Mouse (Mus musculus) heart, embryonic 14.5 days (tissue): ENCODE data around the gene Traf2. TPM values are rescaled to one million over a fixed set of nuclear protein-coding genes. Genes with fewer than 3 reads are reported as not detected.
A peak's percentile ranks its signal among the peaks of the same experiment; 100 is the strongest.

Experiments used
- ATAC-seq: fragments of 200-750 bp; cut with Nextera tagmentation; 2 replicates; pipeline ENCODE4 v1.8.0; 2017; ENCODE audit warnings: low read depth, moderate TSS enrichment; ENCODE audit not compliant: insufficient number of reproducible peaks, insufficient read depth, low FRiP score
- H3K27ac ChIP-seq, 2 experiments: fragments of 200-500 bp in 1 of 2; fragments of 300-500 bp in 1 of 2; sonication (generic) in 1 of 2; replicated peaks in 1 of 2; 2 replicates each; pipeline ENCODE4 v1.5.1; 2012 to 2014; ENCODE audit warnings: low read depth in 2 of 2, low read length in 2 of 2, control low read depth in 1 of 2, mild to moderate bottlenecking in 1 of 2, mixed read lengths in 1 of 2; ENCODE audit not compliant: control insufficient read depth in 1 of 2, insufficient read depth in 1 of 2
- H3K27me3 ChIP-seq: fragments of 300-500 bp; sonication (generic); 2 replicates; pipeline ENCODE4 v1.6.1; 2014; ENCODE audit warnings: mild to moderate bottlenecking, low read length, control low read depth; ENCODE audit not compliant: control insufficient read depth, insufficient read depth
- H3K36me3 ChIP-seq: fragments of 300-500 bp; sonication (generic); 2 replicates; pipeline ENCODE4 v1.6.1; 2014; ENCODE audit warnings: mild to moderate bottlenecking, control low read depth, low read length, mixed read lengths; ENCODE audit not compliant: control insufficient read depth, insufficient read depth
- H3K4me1 ChIP-seq, 2 experiments: fragments of 200-500 bp in 1 of 2; fragments of 300-500 bp in 1 of 2; sonication (generic) in 1 of 2; 2 replicates each; pipeline ENCODE4 v1.6.1; 2012 to 2014; ENCODE audit warnings: low read length in 2 of 2, control low read depth in 1 of 2, mixed read lengths in 1 of 2; ENCODE audit not compliant: control insufficient read depth in 2 of 2, insufficient read depth in 2 of 2
- H3K4me2 ChIP-seq: fragments of 300-500 bp; sonication (generic); 2 replicates; pipeline ENCODE4 v1.6.1; 2014; ENCODE audit warnings: mild to moderate bottlenecking, low read length
- H3K4me3 ChIP-seq, 2 experiments: fragments of 200-500 bp in 1 of 2; fragments of 300-500 bp in 1 of 2; sonication (generic) in 1 of 2; 2 replicates each; pipeline ENCODE4 v1.5.1; 2012 to 2014; ENCODE audit warnings: low read length in 2 of 2, mild to moderate bottlenecking in 2 of 2, control low read depth in 1 of 2, low read depth in 1 of 2, moderate library complexity in 1 of 2; ENCODE audit not compliant: control insufficient read depth in 1 of 2, insufficient read depth in 1 of 2
- H3K9ac ChIP-seq: fragments of 300-500 bp; sonication (generic); 2 replicates; pipeline ENCODE4 v1.6.1; 2014; ENCODE audit warnings: mild to moderate bottlenecking, low read length
- H3K9me3 ChIP-seq: fragments of 300-500 bp; sonication (generic); 2 replicates; pipeline ENCODE4 v1.6.1; 2016; ENCODE audit warnings: low read length, control low read depth; ENCODE audit not compliant: control insufficient read depth
- WGBS: fragments of 180-500 bp; shearing (Covaris S2); extraction: QIAGEN DNeasy Blood & Tissue Kit; methylation state at CpG from one replicate; pipeline ENCODE4 v1.1.7; 2014; 5-methylcytosine and 5-hydroxymethylcytosine counted together
- polyA plus RNA-seq: library from polyadenylated mRNA; unstranded; fragments of >200 nt; fragmentation: Nextera tagmentation; extraction: Ambion mirVana; gene quantifications from 2 replicates; pipeline ENCODE4 v1.2.1, GENCODE M21; 2014

Gene Traf2
- polyA plus RNA-seq, 1 experiment from 2014 or later: 19.8 TPM

GRCm38 (mm10) chr2:25504538-25504937 is 42.2 kb downstream of the Traf2 start:
- peaks cover 36% of the 10 kb centered on the region for H3K36me3 ChIP-seq
- peaks cover 11 to 14% of the 10 kb centered on the region in 2 experiments for H3K4me1 ChIP-seq
- no peak for ATAC-seq
- 89% methylated on average over 19 of the region's 19 CpGs for WGBS
- H3K9me3 ChIP-seq: no peaks in the 10 kb centered on the region
- H3K27ac ChIP-seq: no peak overlapping the region
- H3K4me3 ChIP-seq: no peak overlapping the region
- no peak overlapping the region for H3K4me2 ChIP-seq
- no peak overlapping the region for H3K9ac ChIP-seq
- no peaks in the 10 kb centered on the region for H3K27me3 ChIP-seq

GRCm38 (mm10) chr2:25502726-25503125 is 44.0 kb downstream of the Traf2 start:
- WGBS: 73% methylated on average over 3 of the region's 3 CpGs
- peaks cover 36% of the 10 kb centered on the region for H3K36me3 ChIP-seq
- H3K9ac ChIP-seq: no peak overlapping the region

GRCm38 (mm10) chr2:25501593-25502486 is 44.9 kb downstream of the Traf2 start, which contains the start of gene C8g:
C8g (minus strand) TSS chr2:25501719.
- WGBS: 73% methylated on average over 20 of the region's 20 CpGs
- ATAC-seq: no peak
- no peaks in the 10 kb centered on the region for H3K27me3 ChIP-seq

More at GRCm38 (mm10) chr2:25502726-25503125, 44.0 kb downstream of the Traf2 start:
- no peak overlapping the region for H3K4me3 ChIP-seq
- no peak for ATAC-seq
- no peak overlapping the region for H3K4me2 ChIP-seq
- no peak overlapping the region for H3K27ac ChIP-seq
- no peaks in the 10 kb centered on the region for H3K27me3 ChIP-seq
- no peaks in the 10 kb centered on the region for H3K9me3 ChIP-seq
- H3K4me1 ChIP-seq: peaks cover 14 to 18% of the 10 kb centered on the region in 2 experiments

GRCm38 (mm10) chr2:25500576-25501405 is 45.9 kb downstream of the Traf2 start, which contains the start of gene Fbxw5:
Fbxw5 (plus strand) TSS chr2:25500750.
- Histone ChIP-seq H3K4me2 (peak within 1 kb of the TSS; percentile 98), H3K9ac (peak within 1 kb of the TSS; percentile 98), H3K4me3 (peak within 1 kb of the TSS; percentile 93 to 98), H3K27me3 (no peaks in the 10 kb centered on the region), H3K36me3 (peaks cover 36% of the 10 kb centered on the region), H3K9me3 (no peaks in the 10 kb centered on the region), H3K27ac (peak within 1 kb of the TSS; percentile 76 to 77), H3K4me1 (peaks cover 14 to 19% of the 10 kb centered on the region in 2 experiments)
- ATAC-seq: peak; percentile 87
- WGBS: under 1% methylated on average over 35 of the region's 44 CpGs

More at GRCm38 (mm10) chr2:25501593-25502486, 44.9 kb downstream of the Traf2 start, which contains the start of gene C8g:
- peak within 1 kb of the TSS; percentile 98 for H3K9ac ChIP-seq
- peak within 1 kb of the TSS; percentile 76 to 77 for H3K27ac ChIP-seq
- H3K4me2 ChIP-seq: peak within 1 kb of the TSS; percentile 98
- no peaks in the 10 kb centered on the region for H3K9me3 ChIP-seq
- H3K4me1 ChIP-seq: peaks cover 14 to 19% of the 10 kb centered on the region in 2 experiments
- peak within 1 kb of the TSS; percentile 93 to 98 for H3K4me3 ChIP-seq
- peaks cover 36% of the 10 kb centered on the region for H3K36me3 ChIP-seq

- Histone ChIP-seq H3K36me3 (peaks cover 29% of the 10 kb centered on the region), H3K4me3 (peak overlapping the region; percentile 47 to 93), H3K9me3 (no peaks in the 10 kb centered on the region), H3K4me1 (peaks cover 14 to 19% of the 10 kb centered on the region in 2 experiments), H3K27me3 (no peaks in the 10 kb centered on the region), H3K27ac (peak overlapping the region; percentile 66 to 70; a peak in 3 of 4 replicates), H3K4me2 (peak overlapping the region; percentile 75), H3K9ac (peak overlapping the region; percentile 98)
- ATAC-seq: 0 out of 2 replicates have a peak, but pooled peaks have one; percentile 4
- 66% methylated on average over 6 of the region's 6 CpGs for WGBS
These were observed 46.6 kb downstream of the Traf2 start for GRCm38 (mm10) chr2:25500071-25500575.

- ATAC-seq: no peak
- no peak overlapping the region for H3K9ac ChIP-seq
- WGBS: 63% methylated on average over 15 of the region's 15 CpGs
- H3K4me1 ChIP-seq: peaks cover 14 to 19% of the 10 kb centered on the region in 2 experiments
- peaks cover 16% of the 10 kb centered on the region for H3K36me3 ChIP-seq
- H3K9me3 ChIP-seq: no peaks in the 10 kb centered on the region
- H3K4me3 ChIP-seq: no peak overlapping the region
- H3K27ac ChIP-seq: no peak overlapping the region
- no peaks in the 10 kb centered on the region for H3K27me3 ChIP-seq
- H3K4me2 ChIP-seq: no peak overlapping the region
These were observed 47.9 kb downstream of the Traf2 start for GRCm38 (mm10) chr2:25498622-25499478.
